15 mouse cellular contexts compared by ENCODE assay signal in the genomic region with DNA sequence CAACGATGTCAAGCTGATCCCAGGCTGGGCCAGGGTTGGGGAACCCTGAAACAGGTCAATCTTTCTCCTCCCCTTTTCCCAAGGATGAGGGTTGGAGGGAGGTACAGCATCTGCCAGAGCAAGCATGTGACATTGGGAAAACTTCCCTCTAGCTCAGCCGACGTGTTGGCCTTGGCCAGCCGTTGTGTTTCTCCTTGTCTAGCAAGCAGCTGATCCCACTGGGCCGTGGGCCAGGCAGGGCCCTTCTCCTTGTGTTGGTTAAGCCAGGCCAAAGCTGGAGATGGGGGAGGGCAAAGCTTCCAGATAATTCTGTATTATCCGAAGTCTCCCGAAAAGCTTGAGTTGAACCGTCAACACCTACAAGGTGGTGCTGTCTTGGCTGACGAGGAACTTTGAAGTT. TPM values are rescaled to one million over a fixed set of nuclear protein-coding genes. Genes with fewer than 3 reads are reported as not detected.
DNase-seq lines count a peak whose midpoint lies in the region; ATAC-seq lines count a peak whose summit lies in the region.
"Had no signal": no experiment of that assay in that cellular context is flagged by ENCODE, and none has a peak within 500 bp of the region (broad histone marks: within the 10 kb centered on the region; RNA-seq: fewer than 3 reads in every experiment).

No protein-coding gene starts in this region.

- H3K27me3 ChIP-seq in kidney, embryonic 16.5 days (ENCODE audit: insufficient read depth, low read length) = no peaks in the 10 kb centered on the region
- H3K27me3 ChIP-seq: embryonic facial prominence, embryonic 12.5 days had no signal

- H3K27ac ChIP-seq in kidney, embryonic 16.5 days (ENCODE audit: low read length) = no peak overlapping the region
- H3K27ac ChIP-seq: embryonic facial prominence, embryonic 12.5 days; hindbrain, embryonic 14.5 days; kidney, embryonic 15.5 days; left cerebral cortex, adult 2 months had no signal

- intact Hi-C loops in left cerebral cortex, postnatal 4 days (cut with DNase I) = no loop called here

- H3K36me3 ChIP-seq in kidney, embryonic 16.5 days (ENCODE audit: insufficient read depth, low read length) = no peaks in the 10 kb centered on the region
- H3K36me3 ChIP-seq: embryonic facial prominence, embryonic 12.5 days; kidney, embryonic 15.5 days had no signal

- no peak for ATAC-seq in megakaryocyte, adult 5-6 weeks (ENCODE audit: poor library complexity, severe bottlenecking)
- no peak for ATAC-seq in kidney, embryonic 16.5 days (ENCODE audit: low FRiP score, low TSS enrichment)
- ATAC-seq: activated CD4-positive, CD25-positive, alpha-beta regulatory T cell, adult 4 months had no signal

- WGBS in kidney, embryonic 16.5 days = 69% methylated on average over 9 of the region's 9 CpGs

- H3K4me1 ChIP-seq in kidney, embryonic 16.5 days (ENCODE audit: insufficient read depth, low read length) = peaks cover 12% of the 10 kb centered on the region
- H3K4me1 ChIP-seq: kidney, embryonic 15.5 days had no signal

- no peak overlapping the region for H3K4me3 ChIP-seq in kidney, embryonic 16.5 days (ENCODE audit: low read length)
- H3K4me3 ChIP-seq: embryonic facial prominence, embryonic 12.5 days; kidney, embryonic 15.5 days; left cerebral cortex, adult 2 months had no signal

- H3K9ac ChIP-seq in kidney, embryonic 16.5 days (replicated peaks; ENCODE audit: low read length) = no peak overlapping the region
- H3K9ac ChIP-seq: embryonic facial prominence, embryonic 12.5 days; hindbrain, embryonic 14.5 days; kidney, embryonic 15.5 days had no signal

- DNase-seq in adrenal gland, adult 2 months = peak; percentile 32
- no peak for DNase-seq in adrenal gland, postnatal 4 days (ENCODE audit: low spot score in 2 of 2)
- DNase-seq in left cerebral cortex, postnatal 4 days = peak; percentile 83
- DNase-seq in left cerebral cortex, adult 11 months (ENCODE audit: low spot score) = no peak
- peak; percentile 12 for DNase-seq in brain, adult 2 months (ENCODE audit: low read depth, low spot score)
- peak; percentile 70 for DNase-seq in heart, postnatal 4 days
- DNase-seq: cerebellum, adult 8-10 months had no signal

- H3K9me3 ChIP-seq in kidney, embryonic 16.5 days (ENCODE audit: low read length) = no peaks in the 10 kb centered on the region
- H3K9me3 ChIP-seq: embryonic facial prominence, embryonic 12.5 days; kidney, embryonic 15.5 days had no signal

- H3K4me2 ChIP-seq in kidney, embryonic 16.5 days (replicated peaks; ENCODE audit: low read depth, low read length) = no peak overlapping the region
- H3K4me2 ChIP-seq: embryonic facial prominence, embryonic 12.5 days; hindbrain, embryonic 14.5 days; kidney, embryonic 15.5 days had no signal

RNA-seq across cellular contexts. Expression of a gene that starts 30.6 kb away (rescaled TPM):
- total RNA-seq in adrenal gland, adult 2 months (2021) = under 1 TPM in 1 of 2 experiments, not detected in 1; 0.55 TPM
- polyA plus RNA-seq in adrenal gland, adult 2 months (2012; rRNA removed) = 0.08 and 0.21 TPM in 2 replicates
- total RNA-seq in adrenal gland, postnatal 4 days (2021) = 1 to 10 TPM in 1 of 2 experiments, under 1 TPM in 1; 0.17 to 1.7 TPM
- 1 to 10 TPM in 1 of 2 experiments, under 1 TPM in 1; 0.44 to 1.1 TPM for total RNA-seq in left cerebral cortex, postnatal 4 days (2021)
- 1 to 10 TPM; 1.0 to 1.8 TPM for total RNA-seq in heart, postnatal 4 days (2021)
- total RNA-seq in megakaryocyte, adult 5-6 weeks (2015) = not detected in 2 replicates
- total RNA-seq in megakaryocyte, adult 5-6 weeks (2017) = not detected in 2 replicates
- 6.9 and 8.1 TPM in 2 replicates for polyA plus RNA-seq in kidney, embryonic 16.5 days (2015; fragmentation: Nextera tagmentation; extraction: Ambion mirVana)
- total RNA-seq: megakaryocyte-erythroid progenitor cell, adult 5-6 weeks had no signal
- polyA plus RNA-seq: activated CD4-positive, CD25-positive, alpha-beta regulatory T cell, adult 4 months had no signal

RNA-seq across cellular contexts. Expression of a gene that starts 45.5 kb away (rescaled TPM):
- total RNA-seq in adrenal gland, adult 2 months (2021) = 10 to 100 TPM; 15.8 to 23.2 TPM
- 4.7 and 5.4 TPM in 2 replicates for polyA plus RNA-seq in adrenal gland, adult 2 months (2012; rRNA removed)
- 10 to 100 TPM; 19.1 to 19.2 TPM for total RNA-seq in adrenal gland, postnatal 4 days (2021)
- total RNA-seq in left cerebral cortex, postnatal 4 days (2021) = 10 to 100 TPM; 48.3 to 50.1 TPM
- 100 to 1,000 TPM; 117 to 127 TPM for total RNA-seq in heart, postnatal 4 days (2021)
- total RNA-seq in megakaryocyte, adult 5-6 weeks (2015) = 8.6 and 8.8 TPM in 2 replicates
- total RNA-seq in megakaryocyte, adult 5-6 weeks (2017) = 8.8 and 11.5 TPM in 2 replicates
- 33.4 and 33.9 TPM in 2 replicates for polyA plus RNA-seq in kidney, embryonic 16.5 days (2015; fragmentation: Nextera tagmentation; extraction: Ambion mirVana)

Comparison
In these comparisons a context has a peak if more than half of its experiments do, and no peak if none do; other contexts are left out.
1. DNase-seq: peak in adrenal gland, adult 2 months (single experiment), left cerebral cortex, postnatal 4 days (single experiment), brain, adult 2 months (single experiment) and heart, postnatal 4 days (single experiment); none in adrenal gland, postnatal 4 days (0 of 2) and left cerebral cortex, adult 11 months (single experiment).